In the genomic region with DNA sequence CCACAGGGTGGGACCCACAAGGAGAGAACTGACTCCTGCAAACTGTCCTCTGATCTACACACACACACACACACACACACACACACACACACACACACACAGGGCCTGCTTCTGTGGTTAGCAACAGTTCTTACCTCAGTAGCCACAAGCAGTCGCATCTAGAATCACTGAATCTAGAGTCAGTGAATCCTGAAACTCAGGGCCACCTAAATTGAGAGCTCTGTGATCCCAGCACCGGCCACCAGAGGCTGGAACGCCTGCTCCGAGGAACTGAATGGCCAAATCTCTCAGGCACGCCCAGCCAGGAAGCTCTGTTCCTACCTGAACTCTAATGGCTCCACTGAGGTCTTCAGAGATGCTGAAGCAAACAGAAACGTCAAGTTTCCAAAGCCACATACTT, we compare ENCODE assay signal across 8 mouse cellular contexts. TPM values are rescaled to one million over a fixed set of nuclear protein-coding genes. Genes with fewer than 3 reads are reported as not detected.
A peak's percentile ranks its signal among the peaks of the same experiment; 100 is the strongest.
DNase-seq lines count a peak whose midpoint lies in the region.

No protein-coding gene starts in this region.

- peak; percentile 33 for DNase-seq in gastrocnemius, postnatal 10 days
- DNase-seq in gastrocnemius, postnatal 25 days = no peak
- peak; percentile 63 for DNase-seq in urinary bladder, postnatal 14 days (ENCODE audit: low spot score)
- DNase-seq in urinary bladder, adult 2 months (ENCODE audit: low spot score) = no peak
- peak; percentile 65 to 78 for DNase-seq in kidney, postnatal 4 days
- peak; percentile 46 for DNase-seq in thymus, postnatal 0 days (ENCODE audit: low spot score)
- DNase-seq in frontal cortex, postnatal 14 days (ENCODE audit: low spot score in 2 of 2) = no peak
- no peak for DNase-seq in layer of hippocampus, postnatal 36 days

RNA-seq across cellular contexts. Expression of a gene that starts 57.6 kb away (rescaled TPM):
- 1 to 10 TPM; 4.5 to 5.8 TPM for total RNA-seq in gastrocnemius, postnatal 10 days (2021)
- 1 to 10 TPM; 4.0 to 4.5 TPM for total RNA-seq in gastrocnemius, postnatal 25 days (2021)
- 55.3 and 73.7 TPM in 2 replicates for polyA plus RNA-seq in urinary bladder, adult 2 months (2012; rRNA removed)
- polyA plus RNA-seq in thymus, postnatal 0 days (2015; fragmentation: Nextera tagmentation; extraction: Ambion mirVana) = 18.1 and 19.0 TPM in 2 replicates
- 1 to 10 TPM; 4.2 to 6.5 TPM for total RNA-seq in layer of hippocampus, postnatal 36 days (2021)

RNA-seq across cellular contexts. Expression of a gene that starts 59.2 kb away (rescaled TPM):
- 10 to 100 TPM; 38.8 to 41.3 TPM for total RNA-seq in gastrocnemius, postnatal 10 days (2021)
- total RNA-seq in gastrocnemius, postnatal 25 days (2021) = 10 to 100 TPM; 41.0 to 46.3 TPM
- polyA plus RNA-seq in urinary bladder, adult 2 months (2012; rRNA removed) = 156 and 192 TPM in 2 replicates
- polyA plus RNA-seq in thymus, postnatal 0 days (2015; fragmentation: Nextera tagmentation; extraction: Ambion mirVana) = 88.3 and 93.1 TPM in 2 replicates
- total RNA-seq in layer of hippocampus, postnatal 36 days (2021) = 100 to 1,000 TPM; 124 to 132 TPM

RNA-seq across cellular contexts. Expression of a gene that starts 59.4 kb away (rescaled TPM):
- 10 to 100 TPM; 35.2 to 42.8 TPM for total RNA-seq in gastrocnemius, postnatal 10 days (2021)
- total RNA-seq in gastrocnemius, postnatal 25 days (2021) = 10 to 100 TPM; 14.1 to 16.1 TPM
- polyA plus RNA-seq in urinary bladder, adult 2 months (2012; rRNA removed) = 20.2 and 28.6 TPM in 2 replicates
- 33.7 and 33.8 TPM in 2 replicates for polyA plus RNA-seq in thymus, postnatal 0 days (2015; fragmentation: Nextera tagmentation; extraction: Ambion mirVana)
- total RNA-seq in layer of hippocampus, postnatal 36 days (2021) = 10 to 100 TPM; 62.7 to 63.9 TPM

Comparison
In these comparisons a context has a peak if more than half of its experiments do, and no peak if none do; other contexts are left out.
1. DNase-seq: peak in gastrocnemius, postnatal 10 days (single experiment), urinary bladder, postnatal 14 days (single experiment), kidney, postnatal 4 days (2 of 2) and thymus, postnatal 0 days (single experiment); none in gastrocnemius, postnatal 25 days (single experiment), urinary bladder, adult 2 months (single experiment), frontal cortex, postnatal 14 days (0 of 2) and layer of hippocampus, postnatal 36 days (0 of 2).